Mouse (Mus musculus): ENCODE data around the gene Prr13. TPM values are rescaled to one million over a fixed set of nuclear protein-coding genes. Genes with fewer than 3 reads are reported as not detected.

Gene Prr13
- total RNA-seq (2021), result 10 to 100 TPM; 21.1 to 21.7 TPM
- long read RNA-seq, experiment 1, transcript Prr13-201 (5 exons, 1,224 nt), result minor isoform, 17 of 60 reads
- long read RNA-seq, experiment 1, transcript Prr13-204 (4 exons, 1,055 nt), result major isoform, 36 of 60 reads
- long read RNA-seq, experiment 1, partial matches to known transcripts, result 0 of 60 reads
- long read RNA-seq, experiment 1, other reads (novel, unspliced or antisense), result 2 of 60 reads
- long read RNA-seq, experiment 2, transcript Prr13-201 (5 exons, 1,224 nt), result minor isoform, 18 of 40 reads
- long read RNA-seq, experiment 2, transcript Prr13-204 (4 exons, 1,055 nt), result major isoform, 19 of 40 reads
- long read RNA-seq, experiment 2, partial matches to known transcripts, result 1 of 40 reads
- long read RNA-seq, experiment 2, other reads (novel, unspliced or antisense), result 0 of 40 reads

DNA sequence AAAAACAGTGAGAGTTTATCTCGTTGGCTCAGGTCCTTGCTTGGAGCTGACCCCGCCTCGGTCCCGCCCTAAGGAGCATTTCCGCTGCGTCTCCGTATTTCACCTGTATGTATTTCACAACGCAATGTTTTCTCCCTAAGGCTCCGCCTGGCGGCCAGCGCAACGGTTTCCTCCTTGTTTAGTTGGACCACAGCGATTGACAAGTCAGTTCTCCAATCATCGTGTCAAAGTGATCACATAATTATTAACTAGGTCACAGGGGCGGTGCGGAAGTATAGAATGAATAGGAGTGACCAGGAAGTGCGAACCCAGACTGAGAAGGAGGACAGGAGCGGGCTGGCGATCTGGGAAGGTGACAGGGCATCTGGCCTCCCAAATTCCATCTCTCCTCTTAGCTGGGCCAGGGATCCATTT, at the start of gene Prr13:
Gene Prr13 (plus strand): TSS at position 125 of the 414 bp plus-strand sequence.
- DNase-seq, result peak; percentile 84 to 88
- intact Hi-C loops (cut with DNase I), result no loop called here

GRCm38 (mm10) chr15:102409286-102409685, 49.5 kb upstream of the Prr13 start:
- DNase-seq, result no peak
- intact Hi-C loops (cut with DNase I), result no loop called here

DNA sequence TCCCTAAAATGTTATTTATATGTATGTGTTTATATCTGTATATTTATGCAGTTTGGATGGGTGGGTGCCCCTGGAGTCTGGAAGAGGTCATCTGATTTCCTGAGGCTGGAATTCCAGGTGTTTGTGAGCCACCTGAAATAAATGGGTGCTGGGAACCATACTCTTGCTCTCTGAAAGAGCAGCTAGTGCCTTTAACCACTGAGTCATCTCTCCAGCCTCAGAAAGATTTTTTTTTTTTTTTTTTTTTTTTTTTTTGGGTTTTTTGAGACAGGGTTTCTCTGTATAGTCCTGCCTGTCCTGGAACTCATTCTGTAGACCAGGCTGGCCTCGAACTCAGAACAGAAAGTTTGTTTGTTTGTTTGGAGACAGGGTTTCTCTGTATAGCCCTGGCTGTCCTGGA, 47.8 kb upstream of the Prr13 start:
- intact Hi-C loops (cut with DNase I), result no loop called here
- no peak for DNase-seq

DNA sequence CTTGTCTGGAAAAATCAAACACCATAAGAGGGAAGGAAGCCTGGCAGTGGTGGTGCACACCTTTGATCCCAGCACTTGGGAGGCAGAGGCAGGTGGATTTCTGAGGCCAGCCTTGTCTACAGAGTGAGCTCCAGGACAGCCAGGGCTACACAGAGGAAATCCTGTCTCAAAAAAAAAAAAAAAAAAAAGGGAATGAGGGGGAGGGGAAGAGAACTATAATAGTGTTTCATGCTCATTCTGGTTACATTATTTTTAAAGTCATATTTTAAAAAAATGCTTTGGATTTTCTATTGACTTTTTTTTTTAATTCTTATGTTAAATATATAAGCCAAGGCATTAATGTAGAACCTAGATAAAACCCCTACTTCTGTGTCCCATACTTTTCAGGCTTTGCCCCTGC, 45.1 kb upstream of the Prr13 start:
- no peak for DNase-seq
- intact Hi-C loops (cut with DNase I), result no loop called here

GRCm38 (mm10) chr15:102417524-102417923, 41.3 kb upstream of the Prr13 start:
- DNase-seq, result no peak
- intact Hi-C loops (cut with DNase I), result no loop called here

GRCm38 (mm10) chr15:102420986-102421385, 37.8 kb upstream of the Prr13 start:
- DNase-seq, result no peak
- intact Hi-C loops (cut with DNase I), result loop anchor here (5.0 kb wide), 1 partner anchor 79 kb away; no protein-coding TSS in a partner anchor

GRCm38 (mm10) chr15:102421437-102421836, 37.4 kb upstream of the Prr13 start:
- peak; percentile 30 to 65 for DNase-seq

DNA sequence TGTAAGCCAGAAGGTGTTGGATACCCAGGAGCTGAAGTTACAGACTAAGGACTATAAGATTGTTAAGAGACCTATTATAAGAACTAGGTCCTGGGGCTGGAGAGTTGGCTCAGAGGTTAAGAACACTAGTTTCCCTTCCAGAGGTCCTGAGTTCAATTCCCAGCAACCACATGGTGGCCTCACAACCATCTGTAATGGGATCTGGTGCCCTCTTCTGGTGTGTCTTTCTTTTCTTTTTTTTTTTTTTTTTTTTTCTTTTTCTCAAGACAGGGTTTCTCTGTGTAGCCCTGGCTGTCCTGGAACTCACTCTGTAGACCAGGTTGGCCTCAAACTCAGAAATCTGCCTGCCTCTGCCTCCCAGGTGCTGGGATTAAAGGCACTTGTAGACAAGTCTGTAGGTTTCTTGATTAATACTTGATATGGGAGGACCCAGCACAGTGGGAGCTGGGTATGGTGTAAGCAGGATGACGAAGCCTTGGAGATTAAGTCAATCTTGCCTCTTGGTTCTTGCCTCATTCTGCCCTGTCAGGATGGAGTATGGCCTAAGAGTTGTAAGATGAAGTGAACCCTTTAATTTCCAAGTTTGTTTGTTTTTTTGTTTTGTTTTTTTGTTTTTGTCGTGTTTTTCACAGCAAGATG, 35.1 kb upstream of the Prr13 start:
- intact Hi-C loops (cut with DNase I), result loop anchor here (2.0 to 5.0 kb wide), 2 partner anchors 43 to 81 kb away; no protein-coding TSS in a partner anchor
- DNase-seq, result no peak

More at GRCm38 (mm10) chr15:102421437-102421836, 37.4 kb upstream of the Prr13 start:
- intact Hi-C loops (cut with DNase I), result loop anchor here (5.0 kb wide), 1 partner anchor 79 kb away; no protein-coding TSS in a partner anchor

GRCm38 (mm10) chr15:102424657-102425056, 34.2 kb upstream of the Prr13 start:
- intact Hi-C loops (cut with DNase I), result loop anchor here (5.0 kb wide), 1 partner anchor 82 kb away; no protein-coding TSS in a partner anchor
- DNase-seq, result no peak

DNA sequence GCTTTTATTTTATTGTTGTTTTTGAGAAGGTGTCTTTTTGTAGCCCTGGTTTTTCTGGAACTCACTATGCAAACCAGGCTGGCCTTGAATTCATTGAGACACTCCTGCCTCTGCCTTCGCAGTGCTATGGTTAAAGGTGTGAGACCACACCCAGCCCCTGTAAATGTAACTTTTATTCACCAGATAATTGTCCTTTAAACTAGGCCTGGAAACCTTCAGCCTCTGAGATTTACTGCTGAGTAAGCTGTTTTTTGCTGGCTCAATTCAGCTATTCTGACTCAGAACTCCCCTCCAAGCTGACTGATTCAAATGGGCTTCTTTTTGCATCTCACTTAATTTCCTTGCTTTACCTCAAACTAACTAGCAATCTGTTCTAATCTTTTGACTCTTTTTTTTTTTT, 31.9 kb upstream of the Prr13 start:
- intact Hi-C loops (cut with DNase I), result loop anchor here (1.0 kb wide), 1 partner anchor 26 kb away; no protein-coding TSS in a partner anchor
- DNase-seq, result no peak

- no peak for DNase-seq
- intact Hi-C loops (cut with DNase I), result no loop called here
Observed at GRCm38 (mm10) chr15:102432046-102432445, 26.8 kb upstream of the Prr13 start.

GRCm38 (mm10) chr15:102433173-102433572, 25.7 kb upstream of the Prr13 start:
- intact Hi-C loops (cut with DNase I), result no loop called here
- DNase-seq, result no peak

DNA sequence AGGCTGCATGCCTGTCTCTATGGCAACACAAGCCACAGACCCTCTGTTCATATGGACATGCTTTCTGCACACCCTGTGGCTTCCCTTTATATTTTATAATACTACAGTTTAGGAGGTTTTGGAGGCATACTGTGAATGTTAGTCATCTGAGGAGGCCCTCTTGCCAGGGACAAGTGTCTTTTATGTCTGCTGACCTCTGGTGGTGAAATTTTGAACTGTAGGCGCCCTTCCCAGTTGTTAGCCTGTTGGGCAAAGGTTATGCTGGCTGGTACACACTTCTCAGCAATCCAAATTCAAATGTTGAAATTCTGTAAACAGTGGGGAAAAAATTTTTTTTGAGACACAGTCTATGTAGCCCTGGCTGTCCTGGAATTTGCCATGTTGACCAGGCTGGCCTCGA, 16.3 kb upstream of the Prr13 start:
- intact Hi-C loops (cut with DNase I), result loop anchor here (5.0 kb wide), 1 partner anchor 60 kb away; no protein-coding TSS in a partner anchor

DNA sequence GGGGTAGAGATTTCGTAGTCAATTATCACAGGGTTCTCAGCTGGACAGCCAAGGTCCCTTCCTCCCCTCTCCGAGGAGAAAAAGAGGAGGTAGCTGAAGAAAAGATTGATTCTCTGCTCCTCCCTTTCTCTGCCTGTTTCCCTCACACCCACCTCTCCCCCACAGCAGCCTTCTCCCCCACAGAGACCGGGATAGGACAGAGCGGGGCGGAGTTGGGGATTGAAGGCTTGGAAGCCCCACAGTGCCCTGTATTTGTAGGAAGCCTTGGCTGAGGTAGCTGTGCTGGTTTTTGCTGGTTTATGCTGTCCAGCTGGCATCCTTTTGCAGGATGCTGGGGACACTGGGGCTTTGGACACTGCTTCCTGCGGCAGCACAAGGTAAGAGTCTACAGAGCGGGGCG, 13.7 kb upstream of the Prr13 start, which contains the start of gene Amhr2:
Gene Amhr2 (plus strand): TSS at position 222 of the 400 bp plus-strand sequence.
- intact Hi-C loops (cut with DNase I), result no loop called here
- no peak for DNase-seq

More for the DNA sequence above, 16.3 kb upstream of the Prr13 start:
- peak; percentile 84 to 92 for DNase-seq

DNA sequence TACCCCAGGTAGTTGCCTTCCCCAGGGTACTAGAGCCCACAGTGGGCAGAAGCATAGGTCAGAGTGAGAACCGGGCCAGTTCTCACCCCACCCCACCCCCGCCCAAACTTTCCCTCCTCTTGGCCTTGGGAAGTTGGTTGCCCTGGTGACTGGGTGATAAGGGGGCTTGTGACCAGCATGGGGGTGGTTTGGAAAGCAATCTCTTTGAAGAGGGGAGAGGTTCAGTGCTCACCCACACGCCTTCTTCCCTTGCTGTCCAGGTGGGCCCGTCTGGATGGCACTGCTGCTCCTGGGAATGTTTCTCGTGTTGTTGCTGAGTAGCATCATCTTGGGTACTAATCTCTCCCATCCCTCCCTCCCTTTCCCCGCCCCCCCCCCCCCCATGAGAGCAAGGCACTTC, 12.4 kb upstream of the Prr13 start:
- intact Hi-C loops (cut with DNase I), result no loop called here
- no peak for DNase-seq

DNA sequence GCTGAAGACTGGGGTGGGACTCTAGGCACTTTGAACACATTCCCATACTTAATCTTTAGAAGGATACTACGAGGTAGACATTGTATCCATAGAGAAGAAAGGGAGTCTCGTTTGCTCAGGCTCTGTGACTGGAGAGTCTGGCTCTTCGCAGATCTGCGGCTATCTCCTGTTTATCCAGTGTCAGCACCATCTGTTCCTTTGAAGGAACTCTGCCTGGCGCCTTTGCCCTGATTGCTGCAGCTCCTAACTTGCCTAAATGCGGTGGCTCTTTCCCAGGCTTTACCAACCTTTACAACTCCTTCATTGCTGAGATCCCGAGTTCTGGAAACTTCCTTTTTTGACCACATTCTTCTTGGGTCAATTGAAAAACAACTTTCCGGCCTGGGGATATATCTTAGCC, 9.5 kb upstream of the Prr13 start:
- DNase-seq, result no peak

DNA sequence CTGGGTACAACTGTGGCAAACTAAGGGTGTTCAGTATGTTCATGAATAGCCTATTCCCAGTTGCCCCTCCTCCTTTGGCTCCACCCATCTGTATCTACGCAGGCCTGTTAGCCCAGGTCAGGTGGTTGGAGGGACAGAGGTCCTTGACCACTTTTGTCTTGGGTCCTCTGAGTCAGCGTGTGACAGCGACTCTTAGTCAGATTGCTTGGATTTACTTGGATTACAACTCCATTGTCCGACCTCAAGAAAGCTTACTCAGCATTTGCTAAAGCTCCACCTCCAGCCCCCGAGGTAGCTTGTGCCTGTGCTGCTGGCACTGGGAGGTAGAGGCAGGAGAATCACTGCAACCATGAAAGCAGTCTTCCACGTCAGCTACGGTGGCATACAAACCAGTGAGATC, 7.9 kb upstream of the Prr13 start:
- DNase-seq, result no peak
- intact Hi-C loops (cut with DNase I), result no loop called here

More for the DNA sequence above, 9.5 kb upstream of the Prr13 start:
- intact Hi-C loops (cut with DNase I), result no loop called here

DNA sequence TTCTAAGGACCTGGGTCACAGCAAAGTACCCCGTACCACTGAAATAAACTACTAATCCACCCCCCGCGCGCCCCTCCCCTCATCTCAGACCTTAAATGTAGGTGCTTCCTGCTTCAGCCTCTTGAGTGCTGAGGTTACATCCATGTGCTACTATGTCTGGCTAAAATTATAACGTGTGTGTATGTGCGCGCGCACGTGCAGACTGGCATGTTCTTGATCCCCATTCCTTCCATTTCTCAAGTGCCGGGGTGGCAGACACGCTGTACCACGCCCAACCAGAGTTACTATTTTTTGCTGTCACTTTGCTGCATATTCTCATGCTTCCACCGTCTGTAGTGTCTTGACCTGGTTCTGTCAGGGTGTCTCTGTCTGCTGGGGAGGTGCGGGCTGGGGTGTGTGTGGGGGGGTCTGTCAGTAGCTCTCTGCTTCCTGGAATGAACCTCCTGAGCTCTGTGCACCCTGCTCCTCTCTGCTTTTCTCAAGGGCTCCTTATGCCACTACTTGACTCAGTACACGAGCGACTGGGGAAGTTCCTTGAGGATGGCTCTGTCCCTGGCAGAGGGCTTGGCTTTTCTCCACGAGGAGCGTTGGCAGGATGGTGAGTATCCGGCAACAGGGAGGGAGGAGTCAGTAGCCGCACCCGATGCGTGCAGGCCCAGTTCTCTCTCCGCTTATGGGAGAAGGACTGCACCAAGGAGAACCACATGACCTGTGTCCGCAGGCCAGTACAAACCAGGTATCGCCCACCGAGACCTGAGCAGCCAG, 7.0 kb upstream of the Prr13 start:
- intact Hi-C loops (cut with DNase I), result no loop called here

GRCm38 (mm10) chr15:102455993-102456392, 2.8 kb upstream of the Prr13 start:
- intact Hi-C loops (cut with DNase I), result no loop called here
- no peak for DNase-seq

More for the DNA sequence above, 7.0 kb upstream of the Prr13 start:
- no peak for DNase-seq

- DNase-seq, result no peak
- intact Hi-C loops (cut with DNase I), result no loop called here
Observed at GRCm38 (mm10) chr15:102458050-102458736, 635 bp upstream of the Prr13 start.

Measured in heart, postnatal 14 days (tissue).